Mouse (Mus musculus): ENCODE measurements at regions not wholly inside any gene's neighbourhood (a gene's known extent, or its start where the extent isn't known, plus 50 kb on each side); places are given as distances from the start of the nearest gene placed in this dataset.

DNA sequence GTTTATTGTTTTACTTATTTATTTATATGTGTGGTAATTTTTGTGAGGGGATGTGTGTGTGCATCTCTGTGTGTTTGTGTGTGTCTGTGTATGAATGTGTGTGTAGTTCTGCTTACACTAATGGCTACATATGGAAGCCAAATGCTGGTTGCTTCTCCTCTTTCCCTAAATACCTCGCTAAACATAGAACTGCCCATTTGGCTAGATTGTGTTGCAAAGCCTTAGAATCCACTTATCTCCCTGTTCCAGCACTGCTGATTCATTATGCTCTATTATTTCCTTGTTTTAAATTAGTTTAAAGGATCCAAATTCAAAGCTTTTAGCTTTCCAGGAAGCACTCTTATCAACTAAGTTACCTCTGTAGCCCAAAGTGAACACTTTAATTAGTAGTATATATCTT, 1148.5 kb upstream of the Cited2 start:
- H3K4me2 ChIP-seq (ENCODE audit: low read length), result no peak overlapping the region
- no peaks in the 10 kb centered on the region for H3K9me3 ChIP-seq (ENCODE audit: control insufficient read depth, low read length)
- 75% methylated on average over 1 of the region's 1 CpGs for WGBS
- no peak overlapping the region for H3K4me3 ChIP-seq (ENCODE audit: low read length)
- no peak overlapping the region for H3K27ac ChIP-seq (ENCODE audit: low read depth, low read length)
- no peaks in the 10 kb centered on the region for H3K36me3 ChIP-seq (ENCODE audit: control insufficient read depth, insufficient read depth, low read length)
- no peak for ATAC-seq
- no peak overlapping the region for H3K9ac ChIP-seq (ENCODE audit: low read depth, low read length)
- no peaks in the 10 kb centered on the region for H3K4me1 ChIP-seq (ENCODE audit: control insufficient read depth, insufficient read depth, low read depth, low read length)
- no peaks in the 10 kb centered on the region for H3K27me3 ChIP-seq (replicated peaks; ENCODE audit: control insufficient read depth, insufficient read depth, low read length)

GRCm38 (mm10) chr10:16578554-16579078, 1144.4 kb upstream of the Cited2 start:
- H3K27me3 ChIP-seq (replicated peaks; ENCODE audit: control insufficient read depth, insufficient read depth, low read length), result no peaks in the 10 kb centered on the region
- H3K36me3 ChIP-seq (ENCODE audit: control insufficient read depth, insufficient read depth, low read length), result no peaks in the 10 kb centered on the region
- ATAC-seq, result no peak
- H3K9ac ChIP-seq (ENCODE audit: low read depth, low read length), result no peak overlapping the region
- H3K4me1 ChIP-seq (ENCODE audit: control insufficient read depth, insufficient read depth, low read depth, low read length), result no peaks in the 10 kb centered on the region
- no peak overlapping the region for H3K4me2 ChIP-seq (ENCODE audit: low read length)
- no peaks in the 10 kb centered on the region for H3K9me3 ChIP-seq (ENCODE audit: control insufficient read depth, low read length)
- no peak overlapping the region for H3K27ac ChIP-seq (ENCODE audit: low read depth, low read length)
- no peak overlapping the region for H3K4me3 ChIP-seq (ENCODE audit: low read length)
- 86% methylated on average over 4 of the region's 4 CpGs for WGBS

GRCm38 (mm10) chr10:16580200-16580599, 1142.8 kb upstream of the Cited2 start:
- WGBS, result 65% methylated on average over 3 of the region's 3 CpGs
- Histone ChIP-seq H3K4me1 (ENCODE audit: control insufficient read depth, insufficient read depth, low read depth, low read length) (no peaks in the 10 kb centered on the region), H3K27me3 (replicated peaks; ENCODE audit: control insufficient read depth, insufficient read depth, low read length) (no peaks in the 10 kb centered on the region), H3K36me3 (ENCODE audit: control insufficient read depth, insufficient read depth, low read length) (no peaks in the 10 kb centered on the region), H3K4me3 (ENCODE audit: low read length) (no peak overlapping the region), H3K9me3 (ENCODE audit: control insufficient read depth, low read length) (no peaks in the 10 kb centered on the region), H3K4me2 (ENCODE audit: low read length) (no peak overlapping the region), H3K9ac (ENCODE audit: low read depth, low read length) (no peak overlapping the region), H3K27ac (ENCODE audit: low read depth, low read length) (no peak overlapping the region)
- ATAC-seq, result no peak

GRCm38 (mm10) chr10:16588833-16589232, 1134.2 kb upstream of the Cited2 start:
- no peaks in the 10 kb centered on the region for H3K9me3 ChIP-seq (ENCODE audit: control insufficient read depth, low read length)
- no peak overlapping the region for H3K4me2 ChIP-seq (ENCODE audit: low read length)
- H3K4me3 ChIP-seq (ENCODE audit: low read length), result no peak overlapping the region
- no peak for ATAC-seq
- no peaks in the 10 kb centered on the region for H3K36me3 ChIP-seq (ENCODE audit: control insufficient read depth, insufficient read depth, low read length)
- H3K27ac ChIP-seq (ENCODE audit: low read depth, low read length), result no peak overlapping the region
- WGBS, result 79% methylated on average over 2 of the region's 2 CpGs
- no peaks in the 10 kb centered on the region for H3K4me1 ChIP-seq (ENCODE audit: control insufficient read depth, insufficient read depth, low read depth, low read length)
- H3K27me3 ChIP-seq (replicated peaks; ENCODE audit: control insufficient read depth, insufficient read depth, low read length), result no peaks in the 10 kb centered on the region
- H3K9ac ChIP-seq (ENCODE audit: low read depth, low read length), result no peak overlapping the region

DNA sequence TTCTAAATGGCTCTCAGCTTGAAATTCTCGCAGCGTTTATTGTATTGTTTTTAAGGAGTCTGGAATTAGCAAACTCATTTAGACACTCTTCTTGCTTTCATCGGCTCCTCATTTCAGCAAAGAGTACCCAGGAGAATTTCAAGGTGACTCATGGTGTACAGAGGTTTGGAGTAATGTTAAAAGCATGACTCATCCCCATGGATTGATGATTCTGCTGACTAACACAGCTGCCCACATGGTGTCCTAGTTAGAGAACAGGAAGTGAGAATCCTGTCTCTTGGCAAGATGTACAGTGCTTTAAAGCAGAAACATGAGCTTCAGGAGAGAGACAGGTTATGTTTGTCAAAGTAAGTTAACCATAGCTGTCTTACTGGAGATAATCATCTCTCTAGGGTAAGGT, 1133.6 kb upstream of the Cited2 start:
- Histone ChIP-seq H3K4me2 (ENCODE audit: low read length) (no peak overlapping the region), H3K9ac (ENCODE audit: low read depth, low read length) (no peak overlapping the region), H3K4me3 (ENCODE audit: low read length) (no peak overlapping the region), H3K9me3 (ENCODE audit: control insufficient read depth, low read length) (no peaks in the 10 kb centered on the region), H3K36me3 (ENCODE audit: control insufficient read depth, insufficient read depth, low read length) (no peaks in the 10 kb centered on the region), H3K27ac (ENCODE audit: low read depth, low read length) (no peak overlapping the region), H3K4me1 (ENCODE audit: control insufficient read depth, insufficient read depth, low read depth, low read length) (no peaks in the 10 kb centered on the region), H3K27me3 (replicated peaks; ENCODE audit: control insufficient read depth, insufficient read depth, low read length) (no peaks in the 10 kb centered on the region)
- no peak for ATAC-seq
- 68% methylated on average over 3 of the region's 3 CpGs for WGBS

DNA sequence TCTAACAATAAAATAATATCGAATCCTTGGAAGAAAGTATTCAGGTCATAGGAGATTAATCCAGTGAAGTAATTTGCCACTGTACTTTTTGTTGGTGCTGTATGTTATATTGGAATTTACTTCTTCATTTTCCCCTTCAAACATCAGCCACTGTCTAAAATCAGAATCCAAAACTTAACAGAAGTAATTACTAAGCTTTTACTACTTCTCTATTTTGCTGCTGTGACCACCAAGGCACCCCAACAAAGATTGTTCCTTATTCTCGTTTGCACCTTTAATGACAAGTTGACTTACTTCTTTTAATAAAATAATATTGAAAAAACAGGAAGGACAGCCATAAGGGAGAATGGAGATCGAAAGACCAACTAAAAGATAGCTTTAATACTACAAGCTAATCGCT, 1130.1 kb upstream of the Cited2 start:
- no peak overlapping the region for H3K4me3 ChIP-seq (ENCODE audit: low read length)
- ATAC-seq, result no peak
- no peaks in the 10 kb centered on the region for H3K4me1 ChIP-seq (ENCODE audit: control insufficient read depth, insufficient read depth, low read depth, low read length)
- no peak overlapping the region for H3K9ac ChIP-seq (ENCODE audit: low read depth, low read length)
- H3K4me2 ChIP-seq (ENCODE audit: low read length), result no peak overlapping the region
- 95% methylated on average over 4 of the region's 4 CpGs for WGBS
- H3K27ac ChIP-seq (ENCODE audit: low read depth, low read length), result no peak overlapping the region
- no peaks in the 10 kb centered on the region for H3K9me3 ChIP-seq (ENCODE audit: control insufficient read depth, low read length)
- H3K27me3 ChIP-seq (replicated peaks; ENCODE audit: control insufficient read depth, insufficient read depth, low read length), result no peaks in the 10 kb centered on the region
- H3K36me3 ChIP-seq (ENCODE audit: control insufficient read depth, insufficient read depth, low read length), result no peaks in the 10 kb centered on the region

DNA sequence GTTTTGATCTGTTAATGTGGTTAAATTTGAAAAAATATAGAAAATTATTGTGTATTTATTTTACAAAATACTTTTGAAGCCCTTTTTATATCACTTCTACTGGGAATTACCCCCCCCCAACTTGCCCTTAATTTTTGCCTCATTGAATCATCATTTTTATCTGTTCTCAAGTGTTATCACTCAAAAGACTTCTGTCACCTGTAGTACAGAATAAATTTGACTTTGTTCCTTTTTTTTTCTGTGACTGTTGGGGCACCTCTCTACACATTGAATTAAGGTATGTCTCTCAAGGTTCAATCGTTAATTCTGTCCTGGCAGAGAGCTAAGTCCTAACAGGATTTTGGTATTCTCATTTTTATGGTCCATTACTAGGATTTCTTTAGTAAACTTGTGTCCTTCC, 1123.0 kb upstream of the Cited2 start:
- no peak overlapping the region for H3K4me2 ChIP-seq (ENCODE audit: low read length)
- no peaks in the 10 kb centered on the region for H3K27me3 ChIP-seq (replicated peaks; ENCODE audit: control insufficient read depth, insufficient read depth, low read length)
- no peak overlapping the region for H3K9ac ChIP-seq (ENCODE audit: low read depth, low read length)
- ATAC-seq, result no peak
- no peak overlapping the region for H3K4me3 ChIP-seq (ENCODE audit: low read length)
- H3K4me1 ChIP-seq (ENCODE audit: control insufficient read depth, insufficient read depth, low read depth, low read length), result no peaks in the 10 kb centered on the region
- 95% methylated on average over 1 of the region's 1 CpGs for WGBS
- H3K36me3 ChIP-seq (ENCODE audit: control insufficient read depth, insufficient read depth, low read length), result no peaks in the 10 kb centered on the region
- H3K9me3 ChIP-seq (ENCODE audit: control insufficient read depth, low read length), result no peaks in the 10 kb centered on the region
- no peak overlapping the region for H3K27ac ChIP-seq (ENCODE audit: low read depth, low read length)

DNA sequence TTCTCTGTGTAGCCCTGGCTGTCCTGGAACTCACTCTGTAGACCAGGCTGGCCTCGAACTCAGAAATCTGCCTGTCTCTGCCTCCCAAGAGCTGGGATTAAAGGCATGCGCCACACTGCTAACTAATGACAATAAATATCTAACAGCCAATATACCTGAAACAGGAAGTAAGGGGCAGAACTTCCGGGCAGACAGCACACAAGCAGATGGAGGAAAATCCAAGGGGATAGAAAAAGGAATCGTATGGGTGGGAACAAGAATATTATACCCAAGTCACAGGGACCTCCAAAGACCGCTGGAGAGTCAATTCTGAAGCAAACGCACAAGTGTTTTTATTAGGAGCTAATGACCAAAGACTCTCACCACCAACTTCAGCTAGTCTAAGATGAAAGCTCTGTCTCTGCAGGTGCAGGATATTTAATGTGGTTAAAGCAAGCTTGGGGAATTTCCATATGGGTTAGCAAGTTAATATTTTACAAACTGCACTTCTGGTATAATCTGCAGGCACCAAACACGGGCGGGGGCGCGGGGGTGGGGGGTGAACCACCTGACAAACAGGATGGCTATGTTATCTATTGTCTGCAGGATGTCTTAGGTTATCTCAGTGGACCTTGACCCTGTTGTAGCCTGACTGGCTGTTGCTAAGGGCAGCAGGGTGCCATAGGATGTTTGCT, 1122.3 kb upstream of the Cited2 start:
- Histone ChIP-seq H3K9me3 (ENCODE audit: control insufficient read depth, low read length) (no peaks in the 10 kb centered on the region), H3K36me3 (ENCODE audit: control insufficient read depth, insufficient read depth, low read length) (no peaks in the 10 kb centered on the region), H3K27ac (ENCODE audit: low read depth, low read length) (no peak overlapping the region), H3K4me2 (ENCODE audit: low read length) (no peak overlapping the region), H3K27me3 (replicated peaks; ENCODE audit: control insufficient read depth, insufficient read depth, low read length) (no peaks in the 10 kb centered on the region), H3K4me3 (ENCODE audit: low read length) (no peak overlapping the region), H3K4me1 (ENCODE audit: control insufficient read depth, insufficient read depth, low read depth, low read length) (no peaks in the 10 kb centered on the region), H3K9ac (ENCODE audit: low read depth, low read length) (no peak overlapping the region)
- ATAC-seq, result no peak
- 86% methylated on average over 10 of the region's 10 CpGs for WGBS

- ATAC-seq, result no peak
- no peaks in the 10 kb centered on the region for H3K36me3 ChIP-seq (ENCODE audit: control insufficient read depth, insufficient read depth, low read length)
- no peak overlapping the region for H3K4me3 ChIP-seq (ENCODE audit: low read length)
- H3K9ac ChIP-seq (ENCODE audit: low read depth, low read length), result no peak overlapping the region
- no peaks in the 10 kb centered on the region for H3K4me1 ChIP-seq (ENCODE audit: control insufficient read depth, insufficient read depth, low read depth, low read length)
- no peak overlapping the region for H3K27ac ChIP-seq (ENCODE audit: low read depth, low read length)
- no peaks in the 10 kb centered on the region for H3K9me3 ChIP-seq (ENCODE audit: control insufficient read depth, low read length)
- H3K4me2 ChIP-seq (ENCODE audit: low read length), result no peak overlapping the region
- WGBS, result 69% methylated on average over 1 of the region's 1 CpGs
- H3K27me3 ChIP-seq (replicated peaks; ENCODE audit: control insufficient read depth, insufficient read depth, low read length), result no peaks in the 10 kb centered on the region
These were observed 1121.8 kb upstream of the Cited2 start for GRCm38 (mm10) chr10:16601225-16601595.

DNA sequence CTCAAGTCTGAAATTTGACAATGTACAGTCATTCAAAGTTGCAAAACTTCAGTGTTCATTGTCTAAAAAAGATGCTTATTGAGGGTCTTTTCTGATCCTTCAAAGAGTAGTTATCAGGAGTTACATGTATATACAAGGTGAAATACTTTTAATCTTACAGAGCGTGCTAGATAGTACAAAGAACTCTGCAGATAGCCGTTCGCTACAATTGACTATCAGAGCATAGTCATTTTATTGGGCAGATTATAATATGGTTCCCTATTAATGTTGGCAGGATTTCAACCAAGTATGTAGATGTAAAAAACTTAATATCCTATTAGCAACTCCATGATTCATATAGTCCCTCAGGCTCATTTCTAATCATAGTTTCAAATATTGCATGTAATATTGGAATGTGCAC, 1114.7 kb upstream of the Cited2 start:
- Histone ChIP-seq H3K27me3 (replicated peaks; ENCODE audit: control insufficient read depth, insufficient read depth, low read length) (no peaks in the 10 kb centered on the region), H3K4me3 (ENCODE audit: low read length) (no peak overlapping the region), H3K27ac (ENCODE audit: low read depth, low read length) (no peak overlapping the region), H3K9ac (ENCODE audit: low read depth, low read length) (no peak overlapping the region), H3K36me3 (ENCODE audit: control insufficient read depth, insufficient read depth, low read length) (no peaks in the 10 kb centered on the region), H3K4me1 (ENCODE audit: control insufficient read depth, insufficient read depth, low read depth, low read length) (no peaks in the 10 kb centered on the region), H3K4me2 (ENCODE audit: low read length) (no peak overlapping the region), H3K9me3 (ENCODE audit: control insufficient read depth, low read length) (no peaks in the 10 kb centered on the region)
- ATAC-seq, result no peak
- WGBS, result 90% methylated on average over 3 of the region's 3 CpGs

All from hindbrain, embryonic 16.5 days (tissue).